Mouse (Mus musculus) embryonic facial prominence, embryonic 15.5 days (tissue): ENCODE measurements around the gene Gm10719. TPM values are rescaled to one million over a fixed set of nuclear protein-coding genes. Genes with fewer than 3 reads are reported as not detected.
A peak's percentile ranks its signal among the peaks of the same experiment; 100 is the strongest.
"Not testable (repeated sequence)": the region's sequence is repeated elsewhere in the genome, so short reads cannot be mapped to it uniquely, and the experiment has no call there.

ENCODE experiments used
- ATAC-seq: fragments of 200-750 bp; cut with Nextera tagmentation; 2 replicates; pipeline ENCODE4 v1.8.0; 2017; ENCODE audit warnings: low read depth, moderate TSS enrichment; ENCODE audit not compliant: insufficient number of reproducible peaks, low FRiP score, low TSS enrichment
- H3K27ac ChIP-seq: fragments of 300-500 bp; sonication (generic); replicated peaks from 2 replicates; pipeline ENCODE4 v1.5.1; 2015; ENCODE audit warnings: mild to moderate bottlenecking, inconsistent platforms
- H3K27me3 ChIP-seq: fragments of 300-500 bp; sonication (generic); 2 replicates; pipeline ENCODE4 v1.6.1; 2015; ENCODE audit warnings: inconsistent platforms
- H3K36me3 ChIP-seq: fragments of 300-500 bp; sonication (generic); 2 replicates; pipeline ENCODE4 v1.6.1; 2015; ENCODE audit warnings: mild to moderate bottlenecking, inconsistent platforms
- H3K4me1 ChIP-seq: fragments of 300-500 bp; sonication (generic); 2 replicates; pipeline ENCODE4 v1.6.1; 2015; ENCODE audit warnings: inconsistent platforms
- H3K4me2 ChIP-seq: fragments of 300-500 bp; sonication (generic); replicated peaks from 2 replicates; pipeline ENCODE4 v1.6.1; 2015; ENCODE audit warnings: mild to moderate bottlenecking, inconsistent platforms
- H3K4me3 ChIP-seq: fragments of 300-500 bp; sonication (generic); replicated peaks from 2 replicates; pipeline ENCODE4 v1.5.1; 2015; ENCODE audit warnings: mild to moderate bottlenecking, inconsistent platforms
- H3K9ac ChIP-seq: fragments of 300-500 bp; sonication (generic); 2 replicates; pipeline ENCODE4 v1.6.1; 2015; ENCODE audit warnings: inconsistent platforms
- H3K9me3 ChIP-seq: fragments of 300-500 bp; sonication (generic); replicated peaks from 2 replicates; pipeline ENCODE4 v1.6.1; 2016; ENCODE audit warnings: inconsistent platforms
- WGBS: fragments of 180-500 bp; shearing (Covaris S2); methylation state at CpG from one replicate; pipeline ENCODE4 v1.1.7; 2015; 5-methylcytosine and 5-hydroxymethylcytosine counted together
- microRNA-seq: library from miRNA; unstranded; fragments of <30 nt; microRNA quantifications from one replicate; pipeline ENCODE4, GENCODE M21; 2016; ENCODE audit warnings: borderline number of aligned reads
- polyA plus RNA-seq: library from polyadenylated mRNA; unstranded; fragments of >200 nt; fragmentation: Nextera tagmentation; extraction: Ambion mirVana; gene quantifications from 2 replicates; pipeline ENCODE4 v1.2.1, GENCODE M21; 2015

The Gm10719 gene
- polyA plus RNA-seq, 1 experiment from 2014 or later, result not detected

DNA sequence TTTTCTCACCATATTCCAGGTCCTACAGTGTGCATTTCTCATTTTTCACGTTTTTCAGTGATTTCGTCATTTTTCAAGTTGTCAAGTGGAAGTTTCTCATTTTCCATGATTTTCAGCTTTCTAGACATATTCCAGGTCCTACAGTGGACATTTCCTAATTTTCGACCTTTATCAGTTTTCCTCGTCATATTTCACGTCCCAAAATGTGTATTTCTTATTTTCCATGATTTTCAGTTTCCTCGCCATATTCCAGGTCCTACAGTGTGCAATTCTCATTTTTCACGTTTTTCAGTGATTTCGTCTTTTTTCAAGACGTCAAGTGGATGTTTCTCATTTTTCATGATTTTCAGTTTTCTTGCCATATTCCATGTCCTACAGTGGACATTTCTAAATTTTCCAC is 10.0 kb downstream of the Gm10719 start:
- not testable (repeated sequence) for H3K9me3 ChIP-seq, H3K4me2 ChIP-seq, H3K4me3 ChIP-seq, H3K4me1 ChIP-seq, H3K27me3 ChIP-seq, H3K27ac ChIP-seq, H3K9ac ChIP-seq, H3K36me3 ChIP-seq
- 0 out of 2 replicates have a peak, but pooled peaks have one; percentile 1 for ATAC-seq
- WGBS, result 69% methylated on average over 9 of the region's 9 CpGs

DNA sequence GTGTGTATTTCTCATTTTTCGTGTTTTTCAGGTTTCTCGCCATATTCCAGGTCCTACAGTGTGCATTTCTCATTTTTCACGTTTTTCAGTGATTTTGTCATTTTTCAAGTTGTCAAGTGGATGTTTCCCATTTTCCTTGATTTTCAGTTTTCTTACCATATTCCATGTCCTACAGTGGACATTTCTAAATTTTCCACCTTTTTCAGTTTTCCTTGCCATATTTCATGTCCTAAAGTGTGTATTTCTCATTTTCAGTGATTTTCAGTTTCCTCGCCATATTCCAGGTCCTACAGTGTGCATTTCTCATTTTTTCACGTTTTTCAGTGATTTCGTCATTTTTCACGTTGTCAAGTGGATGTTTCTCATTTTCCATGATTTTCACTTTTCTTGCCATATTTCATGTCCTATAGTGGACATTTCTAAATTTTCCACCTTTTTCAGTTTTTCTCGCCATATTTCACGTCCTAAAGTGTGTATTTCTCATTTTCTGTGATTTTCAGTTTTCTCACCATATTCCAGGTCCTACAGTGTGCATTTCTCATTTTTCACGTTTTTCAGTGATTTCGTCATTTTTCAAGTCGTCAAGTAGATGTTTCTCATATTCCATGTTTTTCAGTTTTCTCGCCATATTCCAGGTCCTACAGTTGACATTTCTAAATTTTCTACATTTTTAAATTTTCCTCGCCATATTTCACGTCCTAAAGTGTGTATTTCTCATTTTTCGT is 12.2 kb downstream of the Gm10719 start:
- H3K4me1 ChIP-seq, H3K27me3 ChIP-seq, H3K9me3 ChIP-seq, ATAC-seq, H3K36me3 ChIP-seq, H3K4me3 ChIP-seq, H3K27ac ChIP-seq, H3K4me2 ChIP-seq, H3K9ac ChIP-seq: not testable (repeated sequence)
- 64% methylated on average over 14 of the region's 16 CpGs for WGBS

DNA sequence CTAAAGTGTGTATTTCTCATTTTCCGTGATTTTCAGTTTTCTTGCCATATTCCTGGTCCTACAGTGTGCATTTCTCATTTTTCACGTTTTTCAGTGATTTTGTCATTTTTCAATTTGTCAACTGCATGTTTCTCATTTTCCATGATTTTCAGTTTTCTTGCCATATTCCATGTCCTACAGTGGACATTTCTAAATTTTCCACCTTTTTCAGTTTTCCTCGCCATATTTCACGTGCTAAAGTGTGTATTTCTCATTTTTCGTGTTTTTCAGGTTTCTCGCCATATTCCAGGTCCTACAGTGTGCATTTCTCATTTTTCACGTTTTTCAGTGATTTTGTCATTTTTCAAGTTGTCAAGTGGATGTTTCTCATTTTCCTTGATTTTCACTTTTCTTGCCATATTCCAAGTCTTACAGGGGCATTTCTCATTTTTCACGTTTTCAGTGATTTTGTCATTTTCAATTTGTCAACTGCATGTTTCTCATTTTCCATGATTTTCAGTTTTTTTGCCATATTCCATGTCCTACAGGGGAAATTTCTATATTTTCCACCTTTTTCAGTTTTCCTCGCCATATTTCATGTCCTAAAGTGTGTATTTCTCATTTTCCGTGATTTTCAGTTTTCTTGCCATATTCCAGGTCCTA is 13.6 kb downstream of the Gm10719 start:
- H3K4me3 ChIP-seq, H3K4me2 ChIP-seq, H3K27me3 ChIP-seq, H3K27ac ChIP-seq, H3K4me1 ChIP-seq, H3K36me3 ChIP-seq, H3K9ac ChIP-seq, H3K9me3 ChIP-seq: not testable (repeated sequence)
- 80% methylated on average over 4 of the region's 10 CpGs for WGBS
- ATAC-seq, result peak; percentile 58; the same call in 1 of the 2 replicates

GRCm38 (mm10) chr9:3034299-3034698 is 17.1 kb downstream of the Gm10719 start, which contains the start of gene Gm17535:
Gene Gm17535, plus strand, starts transcription at chr9:3034599.
- H3K36me3 ChIP-seq, ATAC-seq, H3K4me1 ChIP-seq, H3K9me3 ChIP-seq, H3K9ac ChIP-seq, H3K27ac ChIP-seq, H3K27me3 ChIP-seq, H3K4me3 ChIP-seq, H3K4me2 ChIP-seq: not testable (repeated sequence)
- WGBS, result 43% methylated on average over 1 of the region's 8 CpGs

DNA sequence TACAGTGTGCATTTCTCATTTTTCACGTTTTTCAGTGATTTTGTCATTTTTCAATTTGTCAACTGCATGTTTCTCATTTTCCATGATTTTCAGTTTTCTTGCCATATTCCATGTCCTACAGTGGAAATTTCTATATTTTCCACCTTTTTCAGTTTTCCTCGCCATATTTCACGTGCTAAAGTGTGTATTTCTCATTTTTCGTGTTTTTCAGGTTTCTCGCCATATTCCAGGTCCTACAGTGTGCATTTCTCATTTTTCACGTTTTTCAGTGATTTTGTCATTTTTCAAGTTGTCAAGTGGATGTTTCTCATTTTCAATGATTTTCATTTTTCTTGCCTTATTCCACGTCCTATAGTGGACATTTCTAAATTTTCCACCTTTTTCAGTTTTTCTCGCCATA is 19.4 kb downstream of the Gm10719 start, which contains the start of gene Gm10715:
Gm10715 (plus strand) TSS at position 301 of the 400 bp plus-strand sequence.
- not testable (repeated sequence) for H3K27me3 ChIP-seq, H3K9me3 ChIP-seq, H3K36me3 ChIP-seq, H3K4me1 ChIP-seq, H3K4me3 ChIP-seq, H3K9ac ChIP-seq, H3K27ac ChIP-seq, ATAC-seq, H3K4me2 ChIP-seq
- 75% methylated on average over 8 of the region's 8 CpGs for WGBS

- H3K9me3 ChIP-seq, H3K27ac ChIP-seq, ATAC-seq, H3K4me2 ChIP-seq, H3K9ac ChIP-seq, H3K4me1 ChIP-seq, H3K4me3 ChIP-seq, H3K27me3 ChIP-seq, H3K36me3 ChIP-seq: not testable (repeated sequence)
- WGBS, result 63% methylated on average over 4 of the region's 4 CpGs
Measured at GRCm38 (mm10) chr9:3038161-3038560, 21.0 kb downstream of the Gm10719 start.

Small RNAs within 50 kb of the gene (microRNA-seq; reads per million reads assigned to microRNA genes)
- gene Mir101c, result not detected

Other genes starting within 250 kb of the Gm10719 start
- not detected in 2 replicates for gene Gm10722, start 16.5 kb upstream of the Gm10719 start, polyA plus RNA-seq
- not detected in 2 replicates for gene Gm11168, start 14.1 kb upstream of the Gm10719 start, polyA plus RNA-seq
- gene Gm10721, start 4.3 kb upstream of the Gm10719 start, polyA plus RNA-seq, result not detected in 2 replicates
- not detected in 2 replicates for gene Gm10720, start 1.8 kb upstream of the Gm10719 start, polyA plus RNA-seq
- gene Gm10718, start 6.1 kb downstream of the Gm10719 start, polyA plus RNA-seq, result 0.47 TPM in 1 of 2 replicates, not detected in the other
- not detected in 2 replicates for gene Gm10717, start 8.0 kb downstream of the Gm10719 start, polyA plus RNA-seq
- gene Gm17535, start 17.2 kb downstream of the Gm10719 start, polyA plus RNA-seq, result not detected in 2 replicates
- gene Gm10715, start 19.5 kb downstream of the Gm10719 start, polyA plus RNA-seq, result not detected in 2 replicates